Mouse (Mus musculus) MEL (cell line): Measurements from ENCODE around the gene Pla2g3. TPM values are rescaled to one million over a fixed set of nuclear protein-coding genes. Genes with fewer than 3 reads are reported as not detected.

Experiments
- DNase-seq: peaks from one replicate; pipeline ENCODE4 v3.0.0; 2011; ENCODE audit warnings: low read depth, low spot score
- H3K27ac ChIP-seq: 2 replicates; pipeline ENCODE4 v1.5.1; 2012; ENCODE audit warnings: low read depth, mild to moderate bottlenecking, control low read depth, low read length, moderate library complexity; ENCODE audit not compliant: control insufficient read depth
- H3K27me3 ChIP-seq, 2 experiments: fragments of 150-350 bp in 1 of 2; sonication (generic) in 1 of 2; 2 replicates each; pipeline ENCODE4 v1.6.1; 2012; ENCODE audit warnings: low read length in 2 of 2, mild to moderate bottlenecking in 2 of 2, improper control_type of control experiment in 1 of 2, moderate library complexity in 1 of 2; ENCODE audit not compliant: insufficient read depth in 2 of 2, control insufficient read depth in 1 of 2
- H3K36me3 ChIP-seq, 2 experiments: 2 replicates each; pipeline ENCODE4 v1.6.1; 2012 to 2014; ENCODE audit warnings: low read length in 2 of 2, improper control_type of control experiment in 1 of 2, inconsistent platforms in 1 of 2, mild to moderate bottlenecking in 1 of 2; ENCODE audit not compliant: insufficient read depth in 2 of 2, control insufficient read depth in 1 of 2
- H3K4me1 ChIP-seq, 2 experiments: fragments of 150-350 bp in 1 of 2; sonication (generic) in 1 of 2; 2 replicates each; pipeline ENCODE4 v1.6.1; 2012; ENCODE audit warnings: low read length in 2 of 2, improper control_type of control experiment in 1 of 2, mild to moderate bottlenecking in 1 of 2; ENCODE audit not compliant: insufficient read depth in 2 of 2, control insufficient read depth in 1 of 2
- H3K4me3 ChIP-seq, 2 experiments: fragments of 150-350 bp in 1 of 2; sonication (generic) in 1 of 2; 2 replicates each; pipeline ENCODE4 v1.5.1; 2012; ENCODE audit warnings: low read depth in 2 of 2, low read length in 2 of 2, mild to moderate bottlenecking in 2 of 2, moderate library complexity in 2 of 2, control low read depth in 1 of 2, improper control_type of control experiment in 1 of 2; ENCODE audit not compliant: control insufficient read depth in 1 of 2, insufficient read depth in 1 of 2
- H3K79me2 ChIP-seq: 2 replicates; pipeline ENCODE4 v1.6.1; 2012; ENCODE audit warnings: mild to moderate bottlenecking, low read length, moderate library complexity; ENCODE audit not compliant: control insufficient read depth, poor library complexity, insufficient read depth
- H3K9ac ChIP-seq: 2 replicates; pipeline ENCODE4 v1.6.1; 2012; ENCODE audit warnings: low read depth, mild to moderate bottlenecking, control low read depth, low read length, moderate library complexity; ENCODE audit not compliant: control insufficient read depth, poor library complexity, severe bottlenecking
- H3K9me3 ChIP-seq: fragments of 150-350 bp; sonication (generic); replicated peaks from 2 replicates; pipeline ENCODE4 v1.6.1; 2012; ENCODE audit warnings: mild to moderate bottlenecking, low read length, improper control_type of control experiment, moderate library complexity; ENCODE audit not compliant: insufficient read depth
- CHD2 ChIP-seq: IDR thresholded peaks from 2 replicates; pipeline ENCODE4 v1.6.1; 2011; ENCODE audit warnings: low read length, improper control_type of control experiment
- E2F4 ChIP-seq: IDR thresholded peaks from 2 replicates; pipeline ENCODE4 v1.6.1; 2011; ENCODE audit warnings: low read depth, low read length, improper control_type of control experiment, borderline replicate concordance
- EP300 ChIP-seq, 2 experiments: IDR thresholded peaks; 2 replicates each; pipeline ENCODE4 v1.6.1; 2011; ENCODE audit warnings: improper control_type of control experiment in 2 of 2, low read length in 2 of 2, low read depth in 1 of 2, mild to moderate bottlenecking in 1 of 2
- ETS1 ChIP-seq: IDR thresholded peaks from 2 replicates; pipeline ENCODE4 v1.6.1; 2012; ENCODE audit warnings: low read depth, mild to moderate bottlenecking, inconsistent platforms, low read length, improper control_type of control experiment, moderate library complexity
- JUND ChIP-seq: IDR thresholded peaks from 2 replicates; pipeline ENCODE4 v1.6.1; 2011; ENCODE audit warnings: low read depth, mild to moderate bottlenecking, improper control_type of control experiment, low read length
- KAT2A ChIP-seq: conservative IDR thresholded peaks from 2 replicates; pipeline ENCODE4 v1.6.1; 2012; ENCODE audit warnings: low read depth, low read length, improper control_type of control experiment, inconsistent platforms
- MAFK ChIP-seq: IDR thresholded peaks from 2 replicates; pipeline ENCODE4 v1.6.1; 2011; ENCODE audit warnings: low read depth, mild to moderate bottlenecking, low read length, improper control_type of control experiment, borderline replicate concordance
- MAX ChIP-seq: IDR thresholded peaks from 2 replicates; pipeline ENCODE4 v1.6.1; 2011; ENCODE audit warnings: low read length, improper control_type of control experiment
- MEF2A ChIP-seq: IDR thresholded peaks from 2 replicates; pipeline ENCODE4 v1.6.1; 2014; ENCODE audit warnings: low read depth, mild to moderate bottlenecking, inconsistent platforms, low read length, improper control_type of control experiment; ENCODE audit not compliant: poor library complexity, insufficient replicate concordance, severe bottlenecking; ENCODE audit errors: extremely low read depth
- MYC ChIP-seq: IDR thresholded peaks from 2 replicates; pipeline ENCODE4 v1.6.1; 2011; ENCODE audit warnings: low read depth, mild to moderate bottlenecking, low read length, improper control_type of control experiment, moderate library complexity
- POLR2A ChIP-seq, 2 experiments: IDR thresholded peaks; 2 replicates each; pipeline ENCODE4 v1.6.1; 2011 to 2012; ENCODE audit warnings: low read length in 2 of 2, mild to moderate bottlenecking in 2 of 2, control low read depth in 1 of 2, improper control_type of control experiment in 1 of 2, low read depth in 1 of 2, moderate library complexity in 1 of 2; ENCODE audit not compliant: control insufficient read depth in 1 of 2, insufficient read depth in 1 of 2, poor library complexity in 1 of 2
- POLR2AphosphoS2 ChIP-seq: IDR thresholded peaks from 2 replicates; pipeline ENCODE4 v1.6.1; 2011; ENCODE audit warnings: low read length, improper control_type of control experiment
- POLR2AphosphoS5 ChIP-seq: IDR thresholded peaks from 2 replicates; pipeline ENCODE4 v1.6.1; 2012; ENCODE audit warnings: low read depth, borderline replicate concordance, mild to moderate bottlenecking, inconsistent platforms, low read length, moderate library complexity, mixed read lengths
- RCOR1 ChIP-seq: IDR thresholded peaks from 2 replicates; pipeline ENCODE4 v1.6.1; 2012; ENCODE audit warnings: low read depth, mild to moderate bottlenecking, inconsistent platforms, low read length, improper control_type of control experiment
- TAL1 ChIP-seq: IDR thresholded peaks from 2 replicates; pipeline ENCODE4 v1.6.1; 2012; ENCODE audit warnings: mild to moderate bottlenecking, inconsistent platforms, low read length, moderate library complexity, mixed read lengths
- TBP ChIP-seq: IDR thresholded peaks from 2 replicates; pipeline ENCODE4 v1.8.0; 2011; ENCODE audit warnings: low read depth, low read length, improper control_type of control experiment
- UBTF ChIP-seq: IDR thresholded peaks from 2 replicates; pipeline ENCODE4 v1.6.1; 2012; ENCODE audit warnings: low read depth, mild to moderate bottlenecking, inconsistent platforms, low read length, improper control_type of control experiment, moderate library complexity, borderline replicate concordance; ENCODE audit not compliant: insufficient read depth
- USF1 ChIP-seq: IDR thresholded peaks from 2 replicates; pipeline ENCODE4 v1.6.1; 2014; ENCODE audit warnings: low read depth, mild to moderate bottlenecking, inconsistent platforms, low read length, improper control_type of control experiment, moderate library complexity
- ZC3H11A ChIP-seq: IDR thresholded peaks from 2 replicates; pipeline ENCODE4 v1.6.1; 2012; ENCODE audit warnings: low read depth, mild to moderate bottlenecking, inconsistent platforms, low read length, improper control_type of control experiment
- ZKSCAN1 ChIP-seq: IDR thresholded peaks from 2 replicates; pipeline ENCODE4 v1.6.1; 2012; ENCODE audit warnings: low read depth, mild to moderate bottlenecking, inconsistent platforms, low read length, improper control_type of control experiment, moderate library complexity
- ZMIZ1 ChIP-seq: IDR thresholded peaks from 2 replicates; pipeline ENCODE4 v1.6.1; 2012; ENCODE audit warnings: low read depth, mild to moderate bottlenecking, inconsistent platforms, low read length, improper control_type of control experiment, moderate library complexity
- ZNF384 ChIP-seq: IDR thresholded peaks from 2 replicates; pipeline ENCODE4 v1.6.1; 2012; ENCODE audit warnings: low read depth, mild to moderate bottlenecking, inconsistent platforms, low read length, improper control_type of control experiment
- polyA plus RNA-seq, 2 experiments: library from polyadenylated mRNA; stranded (reverse) in 1 of 2; unstranded in 1 of 2; fragments of >175 nt in 1 of 2; fragments of >200 nt in 1 of 2; gene quantifications; 2 replicates each; pipeline versions ENCODE4 v1.2.1 to v1.2.4; 2012; ENCODE audit warnings: low replicate concordance in 2 of 2, low read depth in 1 of 2; ENCODE audit not compliant: insufficient read length in 2 of 2, insufficient read depth in 1 of 2, missing spikeins in 1 of 2
- total RNA-seq: library from RNA; depleted of rRNA; stranded (reverse); fragments of 300-350 nt; gene quantifications from 2 replicates; pipeline ENCODE4 v1.2.3, GENCODE M21; 2012

The Pla2g3 gene
- total and polyA plus RNA-seq, 3 experiments = 0.15 to 0.39 TPM; not detected in 1

- Histone ChIP-seq H3K4me1 (peaks cover 3 to 10% of the 10 kb centered on the region in 2 experiments), H3K9me3 (no peaks in the 10 kb centered on the region), H3K4me3 (no peak overlapping the region), H3K9ac (no peak overlapping the region), H3K36me3 (no peaks in the 10 kb centered on the region; a peak in 1 of 4 replicates), H3K27me3 (peaks cover 0 to 2% of the 10 kb centered on the region in 2 experiments; a peak in 1 of 4 replicates), H3K27ac (no peak overlapping the region), H3K79me2 (no peaks in the 10 kb centered on the region)
- TF ChIP-seq MEF2A (no peak), KAT2A (no peak), E2F4 (no peak), USF1 (no peak), MAFK (no peak), ZNF384 (no peak), POLR2AphosphoS2 (no peak), RCOR1 (no peak), POLR2AphosphoS5 (no peak), JUND (no peak), TBP (no peak), UBTF (no peak)
- DNase-seq = no peak
Measured at GRCm38 (mm10) chr11:3545531-3546241, 57.6 kb downstream of the Pla2g3 start.

GRCm38 (mm10) chr11:3546242-3546562, 58.1 kb downstream of the Pla2g3 start:
- TF ChIP-seq CHD2 = no peak
- no peak for TF ChIP-seq MAX
- TF ChIP-seq POLR2A (IDR thresholded peaks at IDR 0.05; ENCODE audit: control insufficient read depth in 1 of 2, insufficient read depth in 1 of 2, low read depth in 1 of 2, low read length in 2 of 2, poor library complexity in 1 of 2) = no peak
- TF ChIP-seq ZC3H11A = no peak
- no peak for TF ChIP-seq ETS1
- no peak for TF ChIP-seq RCOR1
- no peak for TF ChIP-seq ZMIZ1
- no peak for TF ChIP-seq TAL1
- TF ChIP-seq EP300 (IDR thresholded peaks at IDR 0.05; ENCODE audit: low read depth in 1 of 2, low read length in 2 of 2) = no peak
- TF ChIP-seq MYC = no peak
- TF ChIP-seq POLR2AphosphoS2 = no peak
- TF ChIP-seq ZKSCAN1 = no peak
- no peak for TF ChIP-seq POLR2AphosphoS5
- no peaks in the 10 kb centered on the region for H3K79me2 ChIP-seq
- H3K9ac ChIP-seq = no peak overlapping the region
- no peak overlapping the region for H3K4me3 ChIP-seq
- H3K9me3 ChIP-seq = no peaks in the 10 kb centered on the region
- H3K27ac ChIP-seq = no peak overlapping the region
- peaks cover 0 to 2% of the 10 kb centered on the region in 2 experiments; a peak in 1 of 4 replicates for H3K27me3 ChIP-seq
- H3K36me3 ChIP-seq = no peaks in the 10 kb centered on the region
- DNase-seq = no peak
- H3K4me1 ChIP-seq = peaks cover 2 to 10% of the 10 kb centered on the region in 2 experiments; a peak in 3 of 4 replicates
